Mouse (Mus musculus): ENCODE measurements around the gene Gm4353.

DNA sequence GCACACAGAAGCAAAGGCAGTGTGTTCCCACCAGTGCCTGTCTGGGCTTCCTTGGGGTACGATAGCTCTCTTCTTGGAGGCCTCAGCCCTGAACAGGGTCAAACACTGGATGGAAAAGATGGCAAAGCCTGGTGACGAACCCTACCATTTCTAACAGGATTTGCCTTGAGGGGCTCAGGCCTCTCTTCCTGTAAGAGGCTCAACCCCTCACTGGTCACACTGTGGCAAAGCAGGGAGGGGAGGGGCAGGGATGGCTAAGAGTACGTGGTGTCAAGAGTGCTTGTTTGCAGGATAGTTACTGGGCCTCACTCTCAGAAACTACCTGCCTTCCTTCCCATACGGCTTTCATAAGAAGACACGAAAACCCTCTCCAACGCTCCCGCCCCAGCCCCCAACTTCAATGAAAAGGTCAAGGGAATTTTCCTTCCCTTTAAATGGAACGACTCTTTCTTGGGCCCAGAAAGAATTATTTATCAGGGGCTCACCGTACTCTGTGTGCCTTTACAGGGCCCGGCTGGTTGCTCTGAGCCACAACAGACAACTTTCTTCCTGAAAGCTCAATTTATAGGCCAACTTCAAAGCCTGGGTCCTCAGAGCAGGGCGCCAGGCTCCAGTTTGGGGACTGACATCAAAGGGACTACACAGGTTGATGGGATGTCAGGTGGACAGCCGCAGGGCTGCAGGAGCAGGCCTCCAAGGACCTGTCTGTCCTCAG is 30.9 kb upstream of the Gm4353 start:
- TF ChIP-seq CTCF (IDR thresholded peaks at IDR 0.05; ENCODE audit: extremely low read depth, insufficient read length, insufficient replicate concordance, low read depth, low read length) (no peak), POLR2A (IDR thresholded peaks at IDR 0.05; ENCODE audit: low read depth, low read length) (no peak)

Measured in small intestine, adult 2 months (tissue).